Mouse (Mus musculus): ENCODE results near the gene Cdh6. TPM values are rescaled to one million over a fixed set of nuclear protein-coding genes. Genes with fewer than 3 reads are reported as not detected.
A peak's percentile ranks its signal among the peaks of the same experiment; 100 is the strongest.

The Cdh6 gene
- polyA plus RNA-seq, 1 experiment from 2014 or later, result 17.5 TPM

DNA sequence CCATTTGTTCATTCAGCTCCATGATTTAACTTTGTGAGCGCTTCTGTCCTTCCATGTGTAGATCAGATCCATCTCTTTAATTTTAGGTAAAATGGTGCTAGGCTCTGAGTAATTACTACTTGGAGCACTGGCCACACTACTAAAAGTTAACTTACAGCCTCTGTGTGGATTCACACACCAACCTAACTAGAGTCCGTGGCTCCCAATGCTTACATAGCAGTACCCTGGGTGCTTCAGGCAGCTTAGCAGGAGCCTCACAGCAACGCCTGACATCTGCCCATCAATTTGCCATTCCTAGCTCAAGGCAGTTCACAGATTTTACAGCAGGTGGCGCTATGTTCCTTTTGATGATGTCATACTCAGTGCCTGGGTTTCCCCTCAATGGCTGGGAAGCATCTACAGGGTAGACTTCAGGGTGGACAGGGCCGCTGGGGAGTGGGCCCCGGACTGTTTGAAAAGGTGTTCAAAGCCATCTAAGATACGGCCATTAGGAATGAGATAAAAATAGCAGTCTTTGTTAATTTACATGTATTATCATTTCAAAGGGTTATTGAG is 84.9 kb downstream of the Cdh6 start:
- Histone ChIP-seq H3K9ac (no peak overlapping the region), H3K9me3 (no peaks in the 10 kb centered on the region), H3K4me3 (no peak overlapping the region), H3K27me3 (no peaks in the 10 kb centered on the region), H3K36me3 (no peaks in the 10 kb centered on the region), H3K4me2 (replicated peaks) (no peak overlapping the region), H3K4me1 (no peaks in the 10 kb centered on the region), H3K27ac (no peak overlapping the region)
- ATAC-seq (ENCODE audit: insufficient number of reproducible peaks, insufficient read depth, low FRiP score, low TSS enrichment), result 0 out of 2 replicates have a peak, but pooled peaks have one; percentile 22
- WGBS, result 47% methylated on average over 7 of the region's 7 CpGs

DNA sequence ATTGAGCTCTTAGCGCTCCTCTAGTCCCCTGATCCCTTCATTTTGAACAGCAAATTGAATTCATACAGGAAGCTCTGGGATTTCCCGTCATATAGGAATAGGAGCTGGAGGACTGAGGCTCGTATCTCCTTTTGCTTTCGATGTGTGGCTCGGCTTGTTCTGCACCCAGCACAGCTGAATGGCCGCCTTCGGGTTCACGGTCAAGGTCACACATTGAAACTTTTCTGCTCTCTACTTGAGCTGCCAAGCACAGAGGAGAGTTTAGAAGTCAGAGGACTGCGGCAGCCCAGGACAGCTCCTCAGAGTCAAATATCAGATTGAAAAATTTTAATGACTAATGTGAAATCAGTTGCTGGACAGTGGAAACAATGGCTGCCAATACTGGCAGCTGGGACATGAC is 88.7 kb downstream of the Cdh6 start:
- Histone ChIP-seq H3K27me3 (no peaks in the 10 kb centered on the region), H3K4me1 (no peaks in the 10 kb centered on the region), H3K4me2 (replicated peaks) (no peak overlapping the region), H3K4me3 (no peak overlapping the region), H3K27ac (no peak overlapping the region), H3K9ac (no peak overlapping the region), H3K36me3 (no peaks in the 10 kb centered on the region), H3K9me3 (no peaks in the 10 kb centered on the region)
- no peak for ATAC-seq (ENCODE audit: insufficient number of reproducible peaks, insufficient read depth, low FRiP score, low TSS enrichment)
- 73% methylated on average over 9 of the region's 9 CpGs for WGBS

DNA sequence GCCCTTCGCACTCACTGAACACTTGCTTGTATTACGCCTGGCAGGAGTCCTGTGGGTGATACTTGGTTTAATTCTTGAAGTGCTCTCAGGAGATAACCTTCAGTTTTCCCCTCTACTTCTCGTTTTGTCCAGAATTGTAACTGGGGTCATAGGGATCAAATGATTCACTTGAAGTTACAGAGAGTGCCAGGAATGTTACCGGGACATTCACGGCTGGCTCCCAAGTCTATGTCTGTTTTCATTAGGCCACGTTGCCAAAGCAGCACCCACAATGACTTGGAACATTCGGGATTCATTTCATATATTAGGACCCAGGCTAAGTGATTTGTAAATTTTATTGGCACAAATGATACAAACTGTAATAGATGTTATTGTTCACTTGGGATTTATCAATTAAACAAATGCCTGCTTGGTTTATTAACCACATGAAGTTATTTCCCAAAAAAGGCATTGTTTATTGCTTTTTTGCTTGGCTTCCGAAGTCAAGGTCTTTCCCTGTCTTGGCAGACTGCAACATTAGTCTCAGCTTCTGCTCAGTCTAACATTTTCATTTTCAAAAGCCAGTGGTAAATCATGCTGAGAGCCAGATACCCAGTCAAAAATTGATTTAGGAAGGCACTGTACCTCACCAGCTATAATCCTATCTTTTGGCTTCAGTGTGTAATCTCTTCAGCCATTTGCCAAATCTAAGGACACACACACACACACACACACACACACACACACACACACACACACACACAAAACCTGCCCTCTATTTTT is 96.4 kb downstream of the Cdh6 start:
- no peak for ATAC-seq (ENCODE audit: insufficient number of reproducible peaks, insufficient read depth, low FRiP score, low TSS enrichment)
- no peak overlapping the region for H3K27ac ChIP-seq
- 79% methylated on average over 8 of the region's 8 CpGs for WGBS

GRCm38 (mm10) chr15:13074047-13074446 is 99.4 kb downstream of the Cdh6 start:
- H3K4me2 ChIP-seq (replicated peaks), result no peak overlapping the region
- no peaks in the 10 kb centered on the region for H3K9me3 ChIP-seq
- H3K27ac ChIP-seq, result no peak overlapping the region
- WGBS, result 77% methylated on average over 4 of the region's 4 CpGs
- H3K27me3 ChIP-seq, result no peaks in the 10 kb centered on the region
- H3K4me1 ChIP-seq, result no peaks in the 10 kb centered on the region
- H3K9ac ChIP-seq, result no peak overlapping the region
- no peak for ATAC-seq (ENCODE audit: insufficient number of reproducible peaks, insufficient read depth, low FRiP score, low TSS enrichment)
- H3K4me3 ChIP-seq, result no peak overlapping the region
- no peaks in the 10 kb centered on the region for H3K36me3 ChIP-seq

More for the DNA sequence above, 96.4 kb downstream of the Cdh6 start:
- no peaks in the 10 kb centered on the region for H3K27me3 ChIP-seq
- H3K4me1 ChIP-seq, result no peaks in the 10 kb centered on the region
- H3K4me2 ChIP-seq (replicated peaks), result no peak overlapping the region
- H3K36me3 ChIP-seq, result no peaks in the 10 kb centered on the region
- H3K9me3 ChIP-seq, result no peaks in the 10 kb centered on the region
- H3K9ac ChIP-seq, result no peak overlapping the region
- H3K4me3 ChIP-seq, result no peak overlapping the region

GRCm38 (mm10) chr15:13068213-13068516 is 105.3 kb downstream of the Cdh6 start:
- Histone ChIP-seq H3K4me2 (replicated peaks) (peak overlapping the region; percentile 43; the same call in 1 of the 2 replicates), H3K36me3 (no peaks in the 10 kb centered on the region), H3K4me1 (peaks cover 16% of the 10 kb centered on the region), H3K27me3 (no peaks in the 10 kb centered on the region), H3K9me3 (no peaks in the 10 kb centered on the region), H3K27ac (no peak overlapping the region), H3K4me3 (no peak overlapping the region), H3K9ac (no peak overlapping the region)
- no peak for ATAC-seq (ENCODE audit: insufficient number of reproducible peaks, insufficient read depth, low FRiP score, low TSS enrichment)

GRCm38 (mm10) chr15:13067429-13068212 is 105.9 kb downstream of the Cdh6 start:
- Histone ChIP-seq H3K4me1 (peaks cover 16% of the 10 kb centered on the region), H3K36me3 (no peaks in the 10 kb centered on the region), H3K4me3 (peak overlapping the region; percentile 17; the same call in 1 of the 2 replicates), H3K27ac (no peak overlapping the region), H3K4me2 (replicated peaks) (peak overlapping the region; percentile 43), H3K9ac (no peak overlapping the region), H3K9me3 (no peaks in the 10 kb centered on the region), H3K27me3 (no peaks in the 10 kb centered on the region)
- 28% methylated on average over 20 of the region's 20 CpGs for WGBS
- no peak for ATAC-seq (ENCODE audit: insufficient number of reproducible peaks, insufficient read depth, low FRiP score, low TSS enrichment)

GRCm38 (mm10) chr15:13066765-13067164 is 106.7 kb downstream of the Cdh6 start:
- no peak for ATAC-seq (ENCODE audit: insufficient number of reproducible peaks, insufficient read depth, low FRiP score, low TSS enrichment)
- H3K27me3 ChIP-seq, result no peaks in the 10 kb centered on the region
- no peaks in the 10 kb centered on the region for H3K9me3 ChIP-seq
- H3K27ac ChIP-seq, result no peak overlapping the region
- H3K4me2 ChIP-seq (replicated peaks), result no peak overlapping the region
- H3K9ac ChIP-seq, result no peak overlapping the region
- no peak overlapping the region for H3K4me3 ChIP-seq
- peaks cover 16% of the 10 kb centered on the region for H3K4me1 ChIP-seq
- no peaks in the 10 kb centered on the region for H3K36me3 ChIP-seq
- 58% methylated on average over 9 of the region's 9 CpGs for WGBS

DNA sequence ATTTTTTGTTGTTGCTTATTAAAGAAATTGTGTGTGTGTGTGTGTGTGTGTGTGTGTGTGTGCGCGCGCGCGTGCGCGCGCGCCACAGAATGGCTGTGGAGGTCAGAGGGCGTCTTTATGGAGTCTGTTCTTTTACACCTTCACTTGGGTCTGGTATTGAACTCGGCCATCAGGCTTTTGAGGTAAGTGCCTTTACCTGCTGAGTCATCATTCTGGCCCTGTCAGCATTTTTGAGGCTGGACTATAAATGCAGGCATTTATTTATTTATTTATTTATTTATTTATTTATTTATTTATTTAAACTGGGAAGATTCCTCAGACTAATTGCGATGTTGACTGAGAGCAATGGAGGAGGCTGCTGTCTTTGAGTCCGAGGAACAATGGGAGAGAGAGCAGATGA is 109.8 kb downstream of the Cdh6 start:
- ATAC-seq (ENCODE audit: insufficient number of reproducible peaks, insufficient read depth, low FRiP score, low TSS enrichment), result no peak
- WGBS, result 95% methylated on average over 13 of the region's 13 CpGs

GRCm38 (mm10) chr15:13057728-13058127 is 115.7 kb downstream of the Cdh6 start:
- Histone ChIP-seq H3K36me3 (peaks cover 3% of the 10 kb centered on the region; the same call in 1 of the 2 replicates), H3K4me1 (no peaks in the 10 kb centered on the region), H3K4me3 (no peak overlapping the region), H3K4me2 (replicated peaks) (no peak overlapping the region), H3K9me3 (no peaks in the 10 kb centered on the region), H3K9ac (no peak overlapping the region), H3K27ac (no peak overlapping the region), H3K27me3 (no peaks in the 10 kb centered on the region)
- WGBS, result 83% methylated on average over 5 of the region's 5 CpGs
- ATAC-seq (ENCODE audit: insufficient number of reproducible peaks, insufficient read depth, low FRiP score, low TSS enrichment), result no peak

More for the DNA sequence above, 109.8 kb downstream of the Cdh6 start:
- Histone ChIP-seq H3K27me3 (no peaks in the 10 kb centered on the region), H3K4me1 (peaks cover 16% of the 10 kb centered on the region), H3K27ac (no peak overlapping the region), H3K36me3 (no peaks in the 10 kb centered on the region), H3K4me2 (replicated peaks) (no peak overlapping the region), H3K9ac (no peak overlapping the region), H3K9me3 (no peaks in the 10 kb centered on the region), H3K4me3 (no peak overlapping the region)

DNA sequence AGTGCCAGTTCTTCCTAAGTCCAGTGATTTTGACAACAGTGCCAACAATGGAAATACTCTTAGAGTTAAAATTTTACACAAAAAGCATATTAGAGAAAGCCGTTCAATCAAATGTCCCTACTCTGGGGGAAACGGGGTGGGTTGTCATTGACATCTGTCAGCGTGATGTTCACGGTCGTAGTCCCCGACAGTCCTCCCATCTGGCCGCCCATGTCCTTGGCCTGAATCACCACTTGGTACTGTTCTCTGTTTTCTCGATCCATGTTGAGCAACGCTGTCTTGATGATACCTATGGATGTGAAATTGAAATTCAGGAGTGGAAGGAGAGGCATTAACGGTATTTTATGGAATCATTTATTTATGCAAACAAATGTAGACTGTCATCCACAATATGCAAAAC is 116.2 kb downstream of the Cdh6 start:
- 92% methylated on average over 10 of the region's 10 CpGs for WGBS
- H3K27ac ChIP-seq, result no peak overlapping the region
- no peaks in the 10 kb centered on the region for H3K27me3 ChIP-seq

DNA sequence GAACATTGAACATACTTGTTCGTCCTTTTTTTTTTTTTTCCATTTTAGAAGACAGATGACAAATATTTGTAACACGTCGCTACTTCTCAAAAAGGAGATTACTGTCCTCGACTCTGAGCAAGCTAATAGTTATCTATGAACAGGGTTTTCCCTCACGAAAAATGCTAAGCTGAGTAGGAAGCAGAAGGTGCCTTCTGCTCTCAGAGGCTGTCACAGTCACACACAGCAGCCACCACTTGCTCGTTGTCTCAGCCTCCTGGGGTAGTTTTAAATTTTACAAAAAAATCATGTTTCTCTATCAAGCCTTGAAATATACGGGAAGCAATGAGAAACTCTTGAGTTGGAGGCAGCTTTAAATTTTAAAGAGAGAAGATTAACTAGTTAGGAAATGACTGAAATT is 125.6 kb downstream of the Cdh6 start:
- no peaks in the 10 kb centered on the region for H3K9me3 ChIP-seq
- H3K4me2 ChIP-seq (replicated peaks), result no peak overlapping the region
- no peaks in the 10 kb centered on the region for H3K27me3 ChIP-seq
- no peak overlapping the region for H3K9ac ChIP-seq
- no peak overlapping the region for H3K27ac ChIP-seq
- H3K4me3 ChIP-seq, result no peak overlapping the region
- 88% methylated on average over 7 of the region's 7 CpGs for WGBS
- H3K4me1 ChIP-seq, result no peaks in the 10 kb centered on the region
- ATAC-seq (ENCODE audit: insufficient number of reproducible peaks, insufficient read depth, low FRiP score, low TSS enrichment), result no peak
- H3K36me3 ChIP-seq, result peaks cover 2% of the 10 kb centered on the region; the same call in 1 of the 2 replicates

More for the DNA sequence above, 116.2 kb downstream of the Cdh6 start:
- ATAC-seq (ENCODE audit: insufficient number of reproducible peaks, insufficient read depth, low FRiP score, low TSS enrichment), result no peak
- Histone ChIP-seq H3K4me3 (no peak overlapping the region), H3K4me1 (no peaks in the 10 kb centered on the region), H3K9me3 (no peaks in the 10 kb centered on the region), H3K9ac (no peak overlapping the region), H3K36me3 (peaks cover 3% of the 10 kb centered on the region; the same call in 1 of the 2 replicates), H3K4me2 (replicated peaks) (no peak overlapping the region)

DNA sequence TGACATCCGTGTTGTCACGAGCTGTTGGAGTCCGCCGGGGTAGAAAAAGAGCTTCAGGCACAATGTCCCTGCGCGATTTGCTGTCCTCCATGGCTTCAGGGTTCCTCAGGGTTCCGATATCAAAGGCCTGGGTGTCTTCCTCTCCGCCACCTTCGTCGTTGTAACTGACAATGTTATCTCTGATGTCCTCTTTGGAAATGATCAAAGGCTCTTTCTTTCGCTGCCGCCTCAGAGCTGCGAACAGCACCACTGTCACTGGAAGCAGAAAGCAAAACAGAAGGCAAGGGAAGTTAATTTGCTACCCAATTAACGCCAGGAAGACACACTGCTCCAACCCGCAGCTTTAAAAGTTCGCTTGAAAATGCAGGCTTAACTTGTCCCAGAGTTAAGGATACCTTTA is 139.0 kb downstream of the Cdh6 start:
- Histone ChIP-seq H3K9me3 (no peaks in the 10 kb centered on the region), H3K36me3 (no peaks in the 10 kb centered on the region), H3K27ac (no peak overlapping the region), H3K4me1 (no peaks in the 10 kb centered on the region), H3K4me3 (no peak overlapping the region), H3K9ac (no peak overlapping the region), H3K4me2 (replicated peaks) (no peak overlapping the region), H3K27me3 (no peaks in the 10 kb centered on the region)
- ATAC-seq (ENCODE audit: insufficient number of reproducible peaks, insufficient read depth, low FRiP score, low TSS enrichment), result no peak
- WGBS, result 58% methylated on average over 16 of the region's 16 CpGs

Data from embryonic facial prominence, embryonic 12.5 days (tissue).